ENCODE assay signal across 17 mouse cellular contexts in genomic region chr5:28947465-28947864, GRCm38 (mm10).
"Had no signal": no experiment of that assay in that cellular context is flagged by ENCODE, and none has a peak within 500 bp of the region (broad histone marks: within the 10 kb centered on the region; RNA-seq: fewer than 3 reads in every experiment).

No protein-coding gene starts in this region.

- H3K36me3 ChIP-seq: liver, embryonic 12.5 days; midbrain, embryonic 10.5 days; midbrain, embryonic 12.5 days; neural tube, embryonic 13.5 days; neural tube, embryonic 15.5 days had no signal

- H3K4me2 ChIP-seq: liver, embryonic 12.5 days; midbrain, embryonic 12.5 days; neural tube, embryonic 13.5 days; neural tube, embryonic 15.5 days had no signal

- H3K9ac ChIP-seq: liver, embryonic 12.5 days; liver, embryonic 14.5 days; midbrain, embryonic 12.5 days; neural tube, embryonic 13.5 days; neural tube, embryonic 15.5 days had no signal

- H3K4me1 ChIP-seq: liver, embryonic 12.5 days had no signal

- ATAC-seq: liver, embryonic 12.5 days; midbrain, embryonic 16.5 days had no signal

- H3K27ac ChIP-seq: liver, embryonic 12.5 days; liver, embryonic 14.5 days; midbrain, embryonic 10.5 days; midbrain, embryonic 12.5 days; neural tube, embryonic 13.5 days; neural tube, embryonic 15.5 days had no signal

- H3K27me3 ChIP-seq: liver, embryonic 12.5 days; neural tube, embryonic 15.5 days had no signal

- H3K4me3 ChIP-seq: liver, embryonic 12.5 days; midbrain, embryonic 10.5 days; midbrain, embryonic 12.5 days; myocyte; neural tube, embryonic 13.5 days; neural tube, embryonic 15.5 days had no signal

- DNase-seq: midbrain, embryonic 14.5 days; retina, postnatal 1 day; right cerebral cortex, adult 18-20 months; right cerebral cortex, postnatal 25 days; right cerebral cortex, postnatal 4 days; spleen, adult 18-20 months; thymus, adult 18-20 months; thymus, postnatal 14 days; thymus, postnatal 36 days had no signal

- H3K9me3 ChIP-seq: liver, embryonic 12.5 days; midbrain, embryonic 10.5 days; midbrain, embryonic 12.5 days; neural tube, embryonic 13.5 days; neural tube, embryonic 15.5 days had no signal
